ENCODE assay signal across 18 mouse cellular contexts in genomic region chr2:32505536-32505935, GRCm38 (mm10). TPM values are rescaled to one million over a fixed set of nuclear protein-coding genes. Genes with fewer than 3 reads are reported as not detected.
DNase-seq lines count a peak whose midpoint lies in the region; ATAC-seq and TF ChIP-seq lines count a peak whose summit lies in the region.
"Had no signal": no experiment of that assay in that cellular context is flagged by ENCODE, and none has a peak within 500 bp of the region (broad histone marks: within the 10 kb centered on the region; RNA-seq: fewer than 3 reads in every experiment).

No protein-coding gene starts in this region.

- no peak overlapping the region for H3K4me2 ChIP-seq in intestine, postnatal 0 days (replicated peaks; ENCODE audit: low read depth)
- no peak overlapping the region for H3K4me2 ChIP-seq in intestine, embryonic 16.5 days (ENCODE audit: low read depth, low read length)
- H3K4me2 ChIP-seq: embryonic facial prominence, embryonic 15.5 days; heart, embryonic 13.5 days; liver, embryonic 13.5 days had no signal

- no peaks in the 10 kb centered on the region; the same call in 1 of the 2 replicates for H3K4me1 ChIP-seq in intestine, postnatal 0 days (replicated peaks; ENCODE audit: control insufficient read depth, insufficient read depth, low read length)
- H3K4me1 ChIP-seq in intestine, embryonic 16.5 days (ENCODE audit: control insufficient read depth, insufficient read depth, low read length): peaks cover 29% of the 10 kb centered on the region

- H3K9ac ChIP-seq in intestine, postnatal 0 days (ENCODE audit: low read depth, low read length): no peak overlapping the region
- no peak overlapping the region for H3K9ac ChIP-seq in intestine, embryonic 16.5 days (ENCODE audit: low read depth, low read length)
- H3K9ac ChIP-seq: embryonic facial prominence, embryonic 15.5 days; heart, embryonic 13.5 days; liver, embryonic 13.5 days had no signal

- no peaks in the 10 kb centered on the region for H3K9me3 ChIP-seq in intestine, postnatal 0 days (ENCODE audit: control insufficient read depth)
- no peaks in the 10 kb centered on the region for H3K9me3 ChIP-seq in intestine, embryonic 16.5 days (ENCODE audit: control insufficient read depth, low read length)
- H3K9me3 ChIP-seq: embryonic facial prominence, embryonic 15.5 days; liver, embryonic 13.5 days had no signal

- 95% methylated on average over 2 of the region's 2 CpGs for WGBS in intestine, postnatal 0 days
- WGBS in intestine, embryonic 16.5 days: 95% methylated on average over 2 of the region's 2 CpGs

- peak; percentile 39 for TF ChIP-seq CTCF in intestine, postnatal 0 days (IDR thresholded peaks at IDR 0.05; ENCODE audit: low read depth)

- peak; percentile 45 for DNase-seq in testis, postnatal 14 days (ENCODE audit: low spot score)
- no peak for DNase-seq in testis, postnatal 10 days (ENCODE audit: low spot score)
- DNase-seq in ZHBTc4 (ENCODE audit: low read depth, low spot score): peak; percentile 57
- no peak for DNase-seq in frontal cortex, postnatal 25 days (ENCODE audit: low spot score in 2 of 2)
- DNase-seq in adrenal gland, postnatal 4 days (ENCODE audit: low spot score in 2 of 2): no peak
- DNase-seq: adrenal gland, postnatal 25 days; embryo, embryonic 11 days; heart, postnatal 36 days; liver, embryonic 13.5 days; lung, postnatal 10 days; right cerebral cortex, postnatal 25 days had no signal

- H3K4me3 ChIP-seq in intestine, postnatal 0 days (ENCODE audit: low read depth, low read length): no peak overlapping the region
- no peak overlapping the region for H3K4me3 ChIP-seq in intestine, embryonic 16.5 days (ENCODE audit: low read length)
- H3K4me3 ChIP-seq: embryonic facial prominence, embryonic 15.5 days; heart, embryonic 13.5 days; limb, embryonic 10.5 days; liver, embryonic 13.5 days; megakaryocyte, embryonic 14.5 days had no signal

- no peak overlapping the region for H3K27ac ChIP-seq in intestine, postnatal 0 days (ENCODE audit: low read depth, low read length)
- H3K27ac ChIP-seq in intestine, embryonic 16.5 days (ENCODE audit: low read length): no peak overlapping the region
- H3K27ac ChIP-seq: embryonic facial prominence, embryonic 15.5 days; heart, embryonic 13.5 days; hindbrain, postnatal 0 days; limb, embryonic 10.5 days; liver, embryonic 13.5 days had no signal

- ATAC-seq in intestine, postnatal 0 days: no peak
- ATAC-seq in intestine, embryonic 16.5 days: no peak
- ATAC-seq: hindbrain, postnatal 0 days had no signal

- H3K27me3 ChIP-seq in intestine, postnatal 0 days (replicated peaks; ENCODE audit: control insufficient read depth, insufficient read depth, low read length): no peaks in the 10 kb centered on the region
- H3K27me3 ChIP-seq in intestine, embryonic 16.5 days (replicated peaks; ENCODE audit: control insufficient read depth, insufficient read depth, low read length): no peaks in the 10 kb centered on the region
- H3K27me3 ChIP-seq: embryonic facial prominence, embryonic 15.5 days; heart, embryonic 13.5 days; liver, embryonic 13.5 days had no signal

- no peaks in the 10 kb centered on the region for H3K36me3 ChIP-seq in intestine, postnatal 0 days (ENCODE audit: control insufficient read depth, insufficient read depth)
- H3K36me3 ChIP-seq in intestine, embryonic 16.5 days (ENCODE audit: control insufficient read depth, insufficient read depth, low read length): no peaks in the 10 kb centered on the region
- H3K36me3 ChIP-seq: embryonic facial prominence, embryonic 15.5 days; heart, embryonic 13.5 days; liver, embryonic 13.5 days had no signal

RNA-seq across cellular contexts. Expression of gene Fam102a, which starts 29.6 kb away (rescaled TPM):
- polyA plus RNA-seq in intestine, postnatal 0 days (2015; fragmentation: Nextera tagmentation; extraction: Ambion mirVana): 18.0 and 18.4 TPM in 2 replicates
- 7.6 and 9.4 TPM in 2 replicates for polyA plus RNA-seq in intestine, embryonic 16.5 days (2015; fragmentation: Nextera tagmentation; extraction: Ambion mirVana)
- 10 to 100 TPM; 36.6 to 38.0 TPM for total RNA-seq in adrenal gland, postnatal 4 days (2021)

RNA-seq across cellular contexts. Expression of gene Slc25a25, which starts 54.3 kb away (rescaled TPM):
- polyA plus RNA-seq in intestine, postnatal 0 days (2015; fragmentation: Nextera tagmentation; extraction: Ambion mirVana): 45.1 and 52.6 TPM in 2 replicates
- polyA plus RNA-seq in intestine, embryonic 16.5 days (2015; fragmentation: Nextera tagmentation; extraction: Ambion mirVana): 19.3 and 19.9 TPM in 2 replicates
- 10 to 100 TPM; 28.0 to 33.7 TPM for total RNA-seq in adrenal gland, postnatal 4 days (2021)

RNA-seq across cellular contexts. Expression of gene Naif1, which starts 55.3 kb away (rescaled TPM):
- polyA plus RNA-seq in intestine, postnatal 0 days (2015; fragmentation: Nextera tagmentation; extraction: Ambion mirVana): 2.9 and 3.2 TPM in 2 replicates
- 5.1 and 5.3 TPM in 2 replicates for polyA plus RNA-seq in intestine, embryonic 16.5 days (2015; fragmentation: Nextera tagmentation; extraction: Ambion mirVana)
- 1 to 10 TPM; 4.1 to 4.2 TPM for total RNA-seq in adrenal gland, postnatal 4 days (2021)

Comparison
In these comparisons a context has a peak if more than half of its experiments do, and no peak if none do; other contexts are left out.
1. DNase-seq: peak in testis, postnatal 14 days (single experiment) and ZHBTc4 (single experiment); none in testis, postnatal 10 days (single experiment), frontal cortex, postnatal 25 days (0 of 2) and adrenal gland, postnatal 4 days (0 of 2).